Mouse (Mus musculus) MEL (cell line): ENCODE results near the gene Nap1l4. TPM values are rescaled to one million over a fixed set of nuclear protein-coding genes. Genes with fewer than 3 reads are reported as not detected.

Experiments
- DNase-seq: peaks from one replicate; pipeline ENCODE4 v3.0.0; 2011; ENCODE audit warnings: low read depth, low spot score
- H3K27ac ChIP-seq: 2 replicates; pipeline ENCODE4 v1.5.1; 2012; ENCODE audit warnings: low read depth, mild to moderate bottlenecking, control low read depth, low read length, moderate library complexity; ENCODE audit not compliant: control insufficient read depth
- H3K27me3 ChIP-seq, 2 experiments: fragments of 150-350 bp in 1 of 2; sonication (generic) in 1 of 2; 2 replicates each; pipeline ENCODE4 v1.6.1; 2012; ENCODE audit warnings: low read length in 2 of 2, mild to moderate bottlenecking in 2 of 2, improper control_type of control experiment in 1 of 2, moderate library complexity in 1 of 2; ENCODE audit not compliant: insufficient read depth in 2 of 2, control insufficient read depth in 1 of 2
- H3K36me3 ChIP-seq, 2 experiments: 2 replicates each; pipeline ENCODE4 v1.6.1; 2012 to 2014; ENCODE audit warnings: low read length in 2 of 2, improper control_type of control experiment in 1 of 2, inconsistent platforms in 1 of 2, mild to moderate bottlenecking in 1 of 2; ENCODE audit not compliant: insufficient read depth in 2 of 2, control insufficient read depth in 1 of 2
- H3K4me1 ChIP-seq, 2 experiments: fragments of 150-350 bp in 1 of 2; sonication (generic) in 1 of 2; 2 replicates each; pipeline ENCODE4 v1.6.1; 2012; ENCODE audit warnings: low read length in 2 of 2, improper control_type of control experiment in 1 of 2, mild to moderate bottlenecking in 1 of 2; ENCODE audit not compliant: insufficient read depth in 2 of 2, control insufficient read depth in 1 of 2
- H3K4me3 ChIP-seq, 2 experiments: fragments of 150-350 bp in 1 of 2; sonication (generic) in 1 of 2; 2 replicates each; pipeline ENCODE4 v1.5.1; 2012; ENCODE audit warnings: low read depth in 2 of 2, low read length in 2 of 2, mild to moderate bottlenecking in 2 of 2, moderate library complexity in 2 of 2, control low read depth in 1 of 2, improper control_type of control experiment in 1 of 2; ENCODE audit not compliant: control insufficient read depth in 1 of 2, insufficient read depth in 1 of 2
- H3K79me2 ChIP-seq: 2 replicates; pipeline ENCODE4 v1.6.1; 2012; ENCODE audit warnings: mild to moderate bottlenecking, low read length, moderate library complexity; ENCODE audit not compliant: control insufficient read depth, poor library complexity, insufficient read depth
- H3K9ac ChIP-seq: 2 replicates; pipeline ENCODE4 v1.6.1; 2012; ENCODE audit warnings: low read depth, mild to moderate bottlenecking, control low read depth, low read length, moderate library complexity; ENCODE audit not compliant: control insufficient read depth, poor library complexity, severe bottlenecking
- H3K9me3 ChIP-seq: fragments of 150-350 bp; sonication (generic); replicated peaks from 2 replicates; pipeline ENCODE4 v1.6.1; 2012; ENCODE audit warnings: mild to moderate bottlenecking, low read length, improper control_type of control experiment, moderate library complexity; ENCODE audit not compliant: insufficient read depth
- CHD1 ChIP-seq: IDR thresholded peaks from 2 replicates; pipeline ENCODE4 v1.6.1; 2012; ENCODE audit warnings: low read depth, mild to moderate bottlenecking, inconsistent platforms, low read length, improper control_type of control experiment
- EP300 ChIP-seq, 2 experiments: IDR thresholded peaks; 2 replicates each; pipeline ENCODE4 v1.6.1; 2011; ENCODE audit warnings: improper control_type of control experiment in 2 of 2, low read length in 2 of 2, low read depth in 1 of 2, mild to moderate bottlenecking in 1 of 2
- GABPA ChIP-seq: IDR thresholded peaks from 2 replicates; pipeline ENCODE4 v1.6.1; 2012; ENCODE audit warnings: low read depth, mild to moderate bottlenecking, inconsistent platforms, low read length, improper control_type of control experiment, moderate library complexity
- GATA1 ChIP-seq: IDR thresholded peaks from 2 replicates; pipeline ENCODE4 v1.6.1; 2011; ENCODE audit warnings: low read depth, low read length, improper control_type of control experiment
- JUND ChIP-seq: IDR thresholded peaks from 2 replicates; pipeline ENCODE4 v1.6.1; 2011; ENCODE audit warnings: low read depth, mild to moderate bottlenecking, improper control_type of control experiment, low read length
- KAT2A ChIP-seq: conservative IDR thresholded peaks from 2 replicates; pipeline ENCODE4 v1.6.1; 2012; ENCODE audit warnings: low read depth, low read length, improper control_type of control experiment, inconsistent platforms
- MAX ChIP-seq: IDR thresholded peaks from 2 replicates; pipeline ENCODE4 v1.6.1; 2011; ENCODE audit warnings: low read length, improper control_type of control experiment
- MXI1 ChIP-seq: IDR thresholded peaks from 2 replicates; pipeline ENCODE4 v1.6.1; 2011; ENCODE audit warnings: mild to moderate bottlenecking, low read depth, low read length, improper control_type of control experiment
- MYB ChIP-seq: IDR thresholded peaks from 2 replicates; pipeline ENCODE4 v1.6.1; 2011; ENCODE audit warnings: mild to moderate bottlenecking, low read depth, low read length, improper control_type of control experiment
- MYC ChIP-seq: IDR thresholded peaks from 2 replicates; pipeline ENCODE4 v1.6.1; 2011; ENCODE audit warnings: low read depth, mild to moderate bottlenecking, low read length, improper control_type of control experiment, moderate library complexity
- NRF1 ChIP-seq: IDR thresholded peaks from 2 replicates; pipeline ENCODE4 v1.6.1; 2014; ENCODE audit warnings: low read depth, mild to moderate bottlenecking, inconsistent platforms, low read length, improper control_type of control experiment, moderate library complexity; ENCODE audit not compliant: poor library complexity, insufficient read depth, severe bottlenecking
- POLR2A ChIP-seq, 2 experiments: IDR thresholded peaks; 2 replicates each; pipeline ENCODE4 v1.6.1; 2011 to 2012; ENCODE audit warnings: low read length in 2 of 2, mild to moderate bottlenecking in 2 of 2, control low read depth in 1 of 2, improper control_type of control experiment in 1 of 2, low read depth in 1 of 2, moderate library complexity in 1 of 2; ENCODE audit not compliant: control insufficient read depth in 1 of 2, insufficient read depth in 1 of 2, poor library complexity in 1 of 2
- POLR2AphosphoS2 ChIP-seq: IDR thresholded peaks from 2 replicates; pipeline ENCODE4 v1.6.1; 2011; ENCODE audit warnings: low read length, improper control_type of control experiment
- SMC3 ChIP-seq: IDR thresholded peaks from 2 replicates; pipeline ENCODE4 v1.6.1; 2011; ENCODE audit warnings: low read depth, low read length, improper control_type of control experiment
- TBP ChIP-seq: IDR thresholded peaks from 2 replicates; pipeline ENCODE4 v1.8.0; 2011; ENCODE audit warnings: low read depth, low read length, improper control_type of control experiment
- TCF12 ChIP-seq: IDR thresholded peaks from 2 replicates; pipeline ENCODE4 v1.6.1; 2014; ENCODE audit warnings: low read depth, mild to moderate bottlenecking, inconsistent platforms, low read length, improper control_type of control experiment, moderate library complexity
- USF1 ChIP-seq: IDR thresholded peaks from 2 replicates; pipeline ENCODE4 v1.6.1; 2014; ENCODE audit warnings: low read depth, mild to moderate bottlenecking, inconsistent platforms, low read length, improper control_type of control experiment, moderate library complexity
- USF2 ChIP-seq, 2 experiments: IDR thresholded peaks; 2 replicates each; pipeline ENCODE4 v1.6.1; 2011 to 2012; ENCODE audit warnings: improper control_type of control experiment in 2 of 2, low read length in 2 of 2, borderline replicate concordance in 1 of 2, inconsistent platforms in 1 of 2, low read depth in 1 of 2, mild to moderate bottlenecking in 1 of 2; ENCODE audit not compliant: insufficient read depth in 1 of 2
- ZC3H11A ChIP-seq: IDR thresholded peaks from 2 replicates; pipeline ENCODE4 v1.6.1; 2012; ENCODE audit warnings: low read depth, mild to moderate bottlenecking, inconsistent platforms, low read length, improper control_type of control experiment
- ZKSCAN1 ChIP-seq: IDR thresholded peaks from 2 replicates; pipeline ENCODE4 v1.6.1; 2012; ENCODE audit warnings: low read depth, mild to moderate bottlenecking, inconsistent platforms, low read length, improper control_type of control experiment, moderate library complexity
- polyA plus RNA-seq, 2 experiments: library from polyadenylated mRNA; stranded (reverse) in 1 of 2; unstranded in 1 of 2; fragments of >175 nt in 1 of 2; fragments of >200 nt in 1 of 2; gene quantifications; 2 replicates each; pipeline versions ENCODE4 v1.2.1 to v1.2.4; 2012; ENCODE audit warnings: low replicate concordance in 2 of 2, low read depth in 1 of 2; ENCODE audit not compliant: insufficient read length in 2 of 2, insufficient read depth in 1 of 2, missing spikeins in 1 of 2
- total RNA-seq: library from RNA; depleted of rRNA; stranded (reverse); fragments of 300-350 nt; gene quantifications from 2 replicates; pipeline ENCODE4 v1.2.3, GENCODE M21; 2012

The Nap1l4 gene
- total and polyA plus RNA-seq, 3 experiments = 165 to 186 TPM; not detected in 1

GRCm38 (mm10) chr7:143506675-143507074 is 42.2 kb downstream of the Nap1l4 start (continued):
- peak; percentile 88 for TF ChIP-seq SMC3
- no peak for TF ChIP-seq TBP
- no peak for TF ChIP-seq MAX
- TF ChIP-seq NRF1 = no peak
- no peak for TF ChIP-seq ZKSCAN1
- no peak for TF ChIP-seq GATA1
- TF ChIP-seq POLR2AphosphoS2 = no peak
- TF ChIP-seq USF2 (IDR thresholded peaks at IDR 0.05; ENCODE audit: borderline replicate concordance in 1 of 2, insufficient read depth in 1 of 2, low read depth in 1 of 2, low read length in 2 of 2) = no peak
- TF ChIP-seq USF1 = no peak
- no peak for TF ChIP-seq GABPA
- no peak for TF ChIP-seq KAT2A
- TF ChIP-seq POLR2A (IDR thresholded peaks at IDR 0.05; ENCODE audit: control insufficient read depth in 1 of 2, insufficient read depth in 1 of 2, low read depth in 1 of 2, low read length in 2 of 2, poor library complexity in 1 of 2) = no peak

- no peak overlapping the region for H3K9ac ChIP-seq
- H3K4me3 ChIP-seq = no peak overlapping the region
- no peaks in the 10 kb centered on the region for H3K27me3 ChIP-seq
- H3K27ac ChIP-seq = no peak overlapping the region
- peak; percentile 53 for DNase-seq
- H3K79me2 ChIP-seq = peaks cover 9% of the 10 kb centered on the region
- H3K4me1 ChIP-seq = peaks cover 0 to 11% of the 10 kb centered on the region in 2 experiments; a peak in 2 of 4 replicates
- TF ChIP-seq TCF12 (no peak), KAT2A (no peak), MXI1 (no peak), ZC3H11A (no peak), MYB (no peak), MYC (no peak), EP300 (IDR thresholded peaks at IDR 0.05; ENCODE audit: low read depth in 1 of 2, low read length in 2 of 2) (no peak), GABPA (no peak), JUND (no peak), NRF1 (no peak), POLR2A (IDR thresholded peaks at IDR 0.05; ENCODE audit: control insufficient read depth in 1 of 2, insufficient read depth in 1 of 2, low read depth in 1 of 2, low read length in 2 of 2, poor library complexity in 1 of 2) (no peak; a peak in 1 of 4 replicates), USF1 (no peak), SMC3 (no peak), ZKSCAN1 (no peak), CHD1 (no peak)
- no peaks in the 10 kb centered on the region for H3K9me3 ChIP-seq
- peaks cover 0 to 2% of the 10 kb centered on the region in 2 experiments; a peak in 1 of 4 replicates for H3K36me3 ChIP-seq
These were observed 42.6 kb downstream of the Nap1l4 start for GRCm38 (mm10) chr7:143506271-143506670.
